Mouse (Mus musculus) C2C12 (cell line): Measurements from ENCODE around the gene Rabgap1l. TPM values are rescaled to one million over a fixed set of nuclear protein-coding genes. Genes with fewer than 3 reads are reported as not detected.

Experiments used
- H3K27me3 ChIP-seq: one replicate; pipeline ENCODE4 v1.6.1; 2011; ENCODE audit not compliant: control insufficient read depth, insufficient read depth, insufficient read length
- H3K36me3 ChIP-seq: one replicate; pipeline ENCODE4 v1.6.1; 2011; ENCODE audit not compliant: control insufficient read depth, insufficient read depth
- H3K4me3 ChIP-seq: one replicate; pipeline ENCODE4 v1.5.1; 2011; ENCODE audit warnings: mild to moderate bottlenecking, control low read depth; ENCODE audit not compliant: poor library complexity, insufficient read depth, severe bottlenecking
- H3K79me2 ChIP-seq: one replicate; pipeline ENCODE4 v1.6.1; 2011; ENCODE audit not compliant: control insufficient read depth, insufficient read depth
- H3K79me3 ChIP-seq: one replicate; pipeline ENCODE4 v1.6.1; 2011; ENCODE audit warnings: low read depth, control low read depth
- H3ac ChIP-seq: one replicate; pipeline ENCODE3; 2011; ENCODE audit warnings: low read depth; ENCODE audit not compliant: control insufficient read depth, insufficient read length
- CEBPB ChIP-seq: IDR thresholded peaks from one replicate; pipeline ENCODE4 v1.6.1; 2011; ENCODE audit warnings: low read depth, mild to moderate bottlenecking, control low read depth, moderate library complexity
- CTCF ChIP-seq: IDR thresholded peaks from one replicate; pipeline ENCODE4 v1.5.1; 2011; ENCODE audit not compliant: control insufficient read depth, insufficient read depth, insufficient read length
- FOSL1 ChIP-seq: IDR thresholded peaks from one replicate; pipeline ENCODE4 v1.8.0; 2011; ENCODE audit warnings: mild to moderate bottlenecking, low read length; ENCODE audit not compliant: poor library complexity, insufficient read depth, severe bottlenecking
- MAX ChIP-seq: IDR thresholded peaks from one replicate; pipeline ENCODE4 v1.6.1; 2011; ENCODE audit warnings: mild to moderate bottlenecking, control low read depth
- MYOD1 ChIP-seq: IDR thresholded peaks from one replicate; pipeline ENCODE4 v1.6.1; 2011; ENCODE audit warnings: low read depth; ENCODE audit not compliant: control insufficient read depth, insufficient read length
- MYOG ChIP-seq: IDR thresholded peaks from one replicate; pipeline ENCODE4 v1.6.1; 2011; ENCODE audit not compliant: control insufficient read depth, insufficient read length; ENCODE audit errors: extremely low read depth
- USF1 ChIP-seq: IDR thresholded peaks from one replicate; pipeline ENCODE4 v1.6.1; 2011; ENCODE audit warnings: low read depth, mild to moderate bottlenecking, control low read depth, moderate library complexity
- polyA plus RNA-seq: library from polyadenylated mRNA; unstranded; fragments of >200 nt; fragmentation: generic; extraction: Trizol; gene quantifications from one replicate; pipeline ENCODE4 v1.2.1, GENCODE M21; 2012; ENCODE audit warnings: missing spikeins

Rabgap1l gene
- polyA plus RNA-seq, 1 experiment: 3.2 TPM

DNA sequence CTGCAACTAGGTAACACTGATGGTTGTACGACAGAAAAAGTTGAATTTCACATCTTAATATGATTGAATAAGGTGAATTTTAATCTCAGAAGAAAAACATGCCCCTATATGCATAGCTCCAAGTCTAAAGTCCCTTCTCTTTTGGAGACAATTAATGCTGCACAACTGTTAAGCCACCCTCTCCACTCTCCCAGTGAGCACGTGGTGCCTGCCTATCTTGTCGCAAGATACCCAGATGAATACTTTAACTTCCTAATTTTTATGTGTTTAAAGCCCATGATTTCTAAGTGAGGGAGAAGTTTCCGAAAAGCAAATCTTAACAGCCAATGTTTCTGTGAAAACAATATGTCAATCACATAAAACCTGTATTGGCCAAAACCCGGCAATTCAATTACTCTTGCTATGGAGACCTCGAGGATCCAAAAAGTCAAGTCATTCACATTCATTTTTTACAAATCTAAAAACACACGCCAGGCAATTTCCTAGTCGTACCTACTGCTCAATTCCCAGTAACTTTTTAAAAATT is 581.4 kb downstream of the Rabgap1l start:
- TF ChIP-seq MAX (peak; percentile 57), CTCF (no peak), USF1 (peak; percentile 72)
- peaks cover 60% of the 10 kb centered on the region for H3K79me2 ChIP-seq
- peaks cover 57% of the 10 kb centered on the region for H3K79me3 ChIP-seq
- no peaks in the 10 kb centered on the region for H3K27me3 ChIP-seq
- H3ac ChIP-seq: peak overlapping the region; percentile 93
- peak overlapping the region; percentile 82 for H3K4me3 ChIP-seq
- peaks cover 29% of the 10 kb centered on the region for H3K36me3 ChIP-seq

DNA sequence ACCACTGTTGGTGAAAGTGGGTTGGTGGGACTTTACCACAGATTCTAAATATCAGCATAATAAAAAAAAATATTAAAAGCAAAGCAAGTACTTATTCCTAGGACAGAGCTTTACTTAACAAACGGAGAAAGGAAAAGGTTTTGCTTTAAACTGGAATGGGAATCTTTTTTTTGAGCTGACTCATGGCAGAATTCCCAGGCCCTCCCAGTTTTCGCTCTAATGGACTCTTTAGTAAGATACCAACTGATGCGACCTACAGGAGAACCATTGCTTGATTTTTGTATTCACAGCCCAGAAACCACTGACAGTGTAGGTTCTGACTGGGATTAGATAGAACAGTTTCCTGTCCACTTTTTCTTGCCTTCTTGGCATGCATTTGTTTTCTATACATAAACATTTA is 582.4 kb downstream of the Rabgap1l start:
- Histone ChIP-seq H3K36me3 (peaks cover 40% of the 10 kb centered on the region), H3K27me3 (no peaks in the 10 kb centered on the region), H3ac (peak overlapping the region; percentile 57), H3K79me2 (peaks cover 71% of the 10 kb centered on the region), H3K4me3 (peak overlapping the region; percentile 82), H3K79me3 (peaks cover 64% of the 10 kb centered on the region)
- TF ChIP-seq USF1 (no peak), CTCF (no peak), FOSL1 (no peak), MYOD1 (no peak), CEBPB (no peak), MAX (no peak), MYOG (no peak)

DNA sequence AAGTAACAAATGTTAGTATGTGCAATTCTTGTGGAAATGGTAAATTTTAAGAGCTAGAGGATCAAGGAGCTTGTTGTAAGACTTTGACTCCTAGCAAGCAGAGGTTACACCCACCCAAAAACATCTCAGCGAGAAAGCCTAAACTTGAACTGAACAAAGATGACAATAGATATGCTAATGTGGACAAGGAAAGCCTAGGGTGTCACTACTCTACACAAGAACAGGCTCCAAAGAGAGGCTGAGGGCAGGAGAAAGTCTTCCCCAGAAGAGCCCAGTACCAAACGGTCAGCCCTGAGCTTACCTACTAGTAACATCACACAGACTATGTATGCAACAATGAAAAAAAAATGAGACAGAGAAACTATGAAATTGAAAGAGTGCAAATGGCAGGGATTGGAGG is 583.2 kb downstream of the Rabgap1l start:
- H3K4me3 ChIP-seq: no peak overlapping the region
- H3ac ChIP-seq: no peak overlapping the region
- peaks cover 47% of the 10 kb centered on the region for H3K36me3 ChIP-seq
- no peak for TF ChIP-seq MYOG
- TF ChIP-seq USF1: no peak
- no peak for TF ChIP-seq MAX
- TF ChIP-seq CEBPB: no peak
- TF ChIP-seq CTCF: no peak
- TF ChIP-seq FOSL1: no peak
- no peak for TF ChIP-seq MYOD1
- H3K79me2 ChIP-seq: peaks cover 77% of the 10 kb centered on the region
- H3K27me3 ChIP-seq: no peaks in the 10 kb centered on the region
- H3K79me3 ChIP-seq: peaks cover 69% of the 10 kb centered on the region

DNA sequence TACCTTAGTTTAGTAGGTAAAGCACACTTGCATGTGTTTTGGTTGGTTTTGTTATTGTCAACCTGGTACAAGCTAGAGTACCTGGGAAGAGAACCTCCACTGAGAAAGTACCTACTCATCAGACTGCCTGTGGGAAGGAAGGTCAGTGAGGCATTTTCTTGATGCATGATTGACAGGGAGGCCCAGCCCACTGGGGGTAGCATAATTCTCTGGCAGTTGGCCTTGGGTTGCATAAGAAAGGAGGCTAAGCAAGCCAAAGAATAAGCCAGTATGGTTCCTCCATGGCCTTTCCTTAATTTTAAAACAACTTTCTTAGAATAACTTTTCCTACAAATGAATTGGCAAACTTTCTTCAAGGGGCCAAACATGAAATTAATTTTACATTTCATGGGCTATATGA is 587.5 kb downstream of the Rabgap1l start:
- Histone ChIP-seq H3K79me2 (peaks cover 77% of the 10 kb centered on the region), H3K36me3 (peaks cover 88% of the 10 kb centered on the region), H3K79me3 (peaks cover 54% of the 10 kb centered on the region), H3K27me3 (no peaks in the 10 kb centered on the region), H3ac (no peak overlapping the region), H3K4me3 (no peak overlapping the region)
- TF ChIP-seq MYOG (no peak), CEBPB (no peak), MYOD1 (no peak), USF1 (no peak)

DNA sequence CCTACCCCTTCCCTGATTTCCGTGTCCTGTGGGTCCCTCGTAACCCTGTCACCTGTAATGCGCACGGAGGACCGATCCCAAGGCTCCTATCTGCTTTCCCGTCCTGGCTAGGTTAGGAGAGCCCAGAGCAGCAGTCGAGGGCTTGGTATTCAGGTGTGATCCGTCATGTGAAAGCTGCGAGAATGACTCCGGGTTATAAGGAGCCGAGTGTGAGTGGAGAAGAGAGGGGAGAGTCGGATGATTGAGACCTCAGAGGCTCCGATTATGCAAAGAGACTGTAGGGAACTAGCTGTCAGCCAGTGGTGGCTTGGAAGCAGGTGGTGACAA is 597.7 kb downstream of the Rabgap1l start:
- Histone ChIP-seq H3K79me2 (peaks cover 21% of the 10 kb centered on the region), H3ac (peak overlapping the region; percentile 93), H3K27me3 (no peaks in the 10 kb centered on the region)

DNA sequence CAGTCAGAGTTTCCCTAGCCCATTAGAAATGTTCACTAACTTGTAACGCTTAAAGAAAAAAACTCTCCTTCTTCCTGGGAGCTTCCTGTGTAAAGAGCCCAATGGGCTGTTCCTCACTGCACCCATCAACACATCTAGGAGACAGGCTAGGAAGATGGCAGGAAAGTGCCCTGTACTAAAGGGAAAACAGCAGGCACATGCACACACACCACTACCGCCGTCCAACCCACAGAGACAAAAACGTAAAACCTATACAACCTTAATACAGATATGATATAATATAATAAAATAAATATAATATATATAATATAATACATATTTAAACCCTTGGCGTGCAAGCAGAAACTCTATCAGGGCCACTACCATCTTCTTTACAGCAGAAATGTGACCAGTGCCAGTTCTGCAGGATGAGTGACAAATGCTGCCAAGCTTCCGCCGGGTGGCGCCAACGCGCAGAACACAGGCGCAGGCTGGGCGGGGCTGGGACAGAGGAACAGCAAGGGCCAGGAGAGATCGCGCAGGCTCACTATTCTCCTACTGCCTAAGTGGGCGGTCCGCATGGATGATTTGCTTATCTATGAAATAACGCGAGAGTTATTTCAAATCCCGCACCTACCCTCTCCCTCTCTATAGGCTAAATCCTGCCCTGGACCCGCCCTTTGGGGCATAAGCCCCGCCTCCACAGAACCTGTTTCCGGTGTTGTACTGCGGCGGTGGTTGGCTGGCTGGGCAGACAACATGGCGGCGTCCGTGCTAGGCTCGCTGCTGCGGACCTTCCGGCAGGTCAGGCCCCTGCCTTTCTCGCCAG is 598.3 kb downstream of the Rabgap1l start, which contains the start of gene Mrps14:
TSS of gene Mrps14 (plus strand) at position 687 of the 808 bp plus-strand sequence.
- H3ac ChIP-seq: peak within 1 kb of the TSS; percentile 93
- H3K79me3 ChIP-seq: peaks cover 19% of the 10 kb centered on the region
- no peak for TF ChIP-seq USF1
- TF ChIP-seq MAX: no peak
- peak; percentile 85 for TF ChIP-seq CTCF

More for the DNA sequence above, 597.7 kb downstream of the Rabgap1l start:
- H3K36me3 ChIP-seq: peaks cover 35% of the 10 kb centered on the region
- peaks cover 19% of the 10 kb centered on the region for H3K79me3 ChIP-seq
- TF ChIP-seq CTCF (no peak), MYOG (no peak), CEBPB (no peak), MAX (no peak), MYOD1 (no peak), FOSL1 (no peak), USF1 (no peak)
- peak overlapping the region; percentile 97 for H3K4me3 ChIP-seq

More for the DNA sequence above, 598.3 kb downstream of the Rabgap1l start, which contains the start of gene Mrps14:
- Histone ChIP-seq H3K4me3 (peak within 1 kb of the TSS; percentile 97), H3K27me3 (no peaks in the 10 kb centered on the region), H3K79me2 (peaks cover 21% of the 10 kb centered on the region), H3K36me3 (peaks cover 29% of the 10 kb centered on the region)
